Mouse (Mus musculus) kidney, adult 2 months (tissue): ENCODE measurements around the gene Faxc.

Experiments
- CTCF ChIP-seq: fragments of 200-500 bp; conservative IDR thresholded peaks from 2 replicates; pipeline ENCODE4 v1.5.1; 2011; ENCODE audit warnings: low read depth, mild to moderate bottlenecking, control low read depth, low read length, moderate library complexity, mixed read lengths; ENCODE audit not compliant: insufficient read depth, insufficient read length
- POLR2A ChIP-seq: fragments of 200-500 bp; IDR thresholded peaks from one replicate; pipeline ENCODE4 v1.6.1; 2011; ENCODE audit warnings: low read depth, low read length, control low read depth

- TF ChIP-seq POLR2A = no peak
- TF ChIP-seq CTCF = no peak
Measured at GRCm38 (mm10) chr4:21937890-21938289, 6.8 kb downstream of the Faxc start.
